ENCODE assay signal across 13 mouse cellular contexts in genomic region chr12:73415856-73416366, GRCm38 (mm10).
DNase-seq lines count a peak whose midpoint lies in the region; ATAC-seq and TF ChIP-seq lines count a peak whose summit lies in the region.
"Had no signal": no experiment of that assay in that cellular context is flagged by ENCODE, and none has a peak within 500 bp of the region (broad histone marks: within the 10 kb centered on the region; RNA-seq: fewer than 3 reads in every experiment).

No protein-coding gene starts in this region.

- H3K9me3 ChIP-seq in forebrain, embryonic 13.5 days (replicated peaks) = no peaks in the 10 kb centered on the region
- no peaks in the 10 kb centered on the region for H3K9me3 ChIP-seq in forebrain, embryonic 16.5 days (ENCODE audit: control insufficient read depth, low read length)
- H3K9me3 ChIP-seq in embryonic facial prominence, embryonic 14.5 days (ENCODE audit: control insufficient read depth, low read length) = no peaks in the 10 kb centered on the region
- H3K9me3 ChIP-seq in hindbrain, postnatal 0 days (ENCODE audit: low read length) = no peaks in the 10 kb centered on the region
- no peaks in the 10 kb centered on the region for H3K9me3 ChIP-seq in midbrain, embryonic 16.5 days (replicated peaks; ENCODE audit: control insufficient read depth, low read length, poor library complexity, severe bottlenecking)

- no peak overlapping the region for H3K27ac ChIP-seq in forebrain, embryonic 13.5 days
- no peak overlapping the region for H3K27ac ChIP-seq in forebrain, embryonic 16.5 days (ENCODE audit: low read length)
- H3K27ac ChIP-seq in embryonic facial prominence, embryonic 14.5 days (replicated peaks; ENCODE audit: low read depth, low read length) = peak overlapping the region; percentile 39
- H3K27ac ChIP-seq in hindbrain, postnatal 0 days = peak overlapping the region; percentile 11; the same call in 1 of the 2 replicates
- no peak overlapping the region; the same call in 1 of the 2 replicates for H3K27ac ChIP-seq in midbrain, embryonic 16.5 days (ENCODE audit: low read length)
- no peak overlapping the region for H3K27ac ChIP-seq in thymus, adult 2 months (ENCODE audit: control insufficient read depth, insufficient read depth, low read length)
- H3K27ac ChIP-seq: stomach, postnatal 0 days had no signal

- 60% methylated on average over 7 of the region's 7 CpGs for WGBS in forebrain, embryonic 13.5 days
- WGBS in forebrain, embryonic 16.5 days = 59% methylated on average over 7 of the region's 7 CpGs
- WGBS in embryonic facial prominence, embryonic 14.5 days = 43% methylated on average over 7 of the region's 7 CpGs
- 54% methylated on average over 7 of the region's 7 CpGs for WGBS in hindbrain, postnatal 0 days
- 50% methylated on average over 7 of the region's 7 CpGs for WGBS in midbrain, embryonic 16.5 days
- WGBS in thymus, adult 2 months = 94% methylated on average over 7 of the region's 7 CpGs

- TF ChIP-seq CTCF in hindbrain, postnatal 0 days (IDR thresholded peaks at IDR 0.05; ENCODE audit: low read depth) = no peak
- TF ChIP-seq CTCF in thymus, adult 2 months (IDR thresholded peaks at IDR 0.05; ENCODE audit: borderline replicate concordance, control insufficient read depth, extremely low read depth, insufficient read depth, low read length, poor library complexity) = no peak

- H3K36me3 ChIP-seq in forebrain, embryonic 13.5 days (ENCODE audit: poor library complexity, severe bottlenecking) = no peaks in the 10 kb centered on the region
- H3K36me3 ChIP-seq in forebrain, embryonic 16.5 days (ENCODE audit: control insufficient read depth, insufficient read depth) = no peaks in the 10 kb centered on the region
- no peaks in the 10 kb centered on the region for H3K36me3 ChIP-seq in embryonic facial prominence, embryonic 14.5 days (ENCODE audit: control insufficient read depth, insufficient read depth, low read length)
- no peaks in the 10 kb centered on the region for H3K36me3 ChIP-seq in hindbrain, postnatal 0 days (ENCODE audit: insufficient read depth, low read length)
- no peaks in the 10 kb centered on the region for H3K36me3 ChIP-seq in midbrain, embryonic 16.5 days (ENCODE audit: control insufficient read depth, insufficient read depth, low read length)
- H3K36me3 ChIP-seq in thymus, adult 2 months (ENCODE audit: control insufficient read depth, insufficient read depth, low read length) = no peaks in the 10 kb centered on the region

- H3K27me3 ChIP-seq in forebrain, embryonic 13.5 days = no peaks in the 10 kb centered on the region
- no peaks in the 10 kb centered on the region for H3K27me3 ChIP-seq in forebrain, embryonic 16.5 days (replicated peaks; ENCODE audit: control insufficient read depth, insufficient read depth, low read length)
- no peaks in the 10 kb centered on the region for H3K27me3 ChIP-seq in embryonic facial prominence, embryonic 14.5 days (replicated peaks; ENCODE audit: control insufficient read depth, insufficient read depth, low read length)
- no peaks in the 10 kb centered on the region for H3K27me3 ChIP-seq in hindbrain, postnatal 0 days (ENCODE audit: insufficient read depth, low read length)
- no peaks in the 10 kb centered on the region for H3K27me3 ChIP-seq in midbrain, embryonic 16.5 days (ENCODE audit: control insufficient read depth, insufficient read depth, low read depth, low read length)
- H3K27me3 ChIP-seq in thymus, adult 2 months (ENCODE audit: control insufficient read depth, insufficient read depth, low read length) = no peaks in the 10 kb centered on the region
- H3K27me3 ChIP-seq: Patski had no signal

- H3K9ac ChIP-seq in forebrain, embryonic 13.5 days = no peak overlapping the region
- H3K9ac ChIP-seq in forebrain, embryonic 16.5 days (replicated peaks; ENCODE audit: low read depth, low read length) = no peak overlapping the region
- H3K9ac ChIP-seq in embryonic facial prominence, embryonic 14.5 days (ENCODE audit: low read depth, low read length) = no peak overlapping the region
- H3K9ac ChIP-seq in hindbrain, postnatal 0 days (replicated peaks; ENCODE audit: low read length) = no peak overlapping the region
- no peak overlapping the region for H3K9ac ChIP-seq in midbrain, embryonic 16.5 days (ENCODE audit: low read depth, low read length)
- H3K9ac ChIP-seq: lung, embryonic 14.5 days had no signal

- TF ChIP-seq POLR2A in thymus, adult 2 months (IDR thresholded peaks at IDR 0.05; ENCODE audit: control insufficient read depth, extremely low read depth, insufficient read depth, low read length, poor library complexity) = no peak

- ATAC-seq in forebrain, embryonic 13.5 days = peak; percentile 69
- ATAC-seq in forebrain, embryonic 16.5 days = no peak; the same call in 1 of the 2 replicates
- ATAC-seq in embryonic facial prominence, embryonic 14.5 days (ENCODE audit: low read depth) = peak; percentile 70
- no peak; the same call in 1 of the 2 replicates for ATAC-seq in hindbrain, postnatal 0 days
- ATAC-seq in midbrain, embryonic 16.5 days = peak; percentile 67

- DNase-seq in embryonic facial prominence, embryonic 14.5 days (ENCODE audit: low spot score) = no peak
- no peak for DNase-seq in hindbrain, postnatal 0 days (ENCODE audit: low spot score)
- DNase-seq in thymus, adult 2 months = no peak
- DNase-seq in frontal cortex, postnatal 14 days (ENCODE audit: low spot score in 2 of 2) = no peak
- DNase-seq in layer of hippocampus, postnatal 14 days (ENCODE audit: low spot score in 2 of 2) = no peak
- DNase-seq: cerebellum, adult 9-10 months; layer of hippocampus, adult 9-11 months; lung, embryonic 14.5 days had no signal

- peaks cover 7% of the 10 kb centered on the region; the same call in 1 of the 2 replicates for H3K4me1 ChIP-seq in forebrain, embryonic 13.5 days
- H3K4me1 ChIP-seq in forebrain, embryonic 16.5 days (replicated peaks; ENCODE audit: control insufficient read depth, insufficient read depth, low read length) = peaks cover 7% of the 10 kb centered on the region
- H3K4me1 ChIP-seq in embryonic facial prominence, embryonic 14.5 days (ENCODE audit: control insufficient read depth, insufficient read depth, low read length) = peaks cover 30% of the 10 kb centered on the region
- H3K4me1 ChIP-seq in hindbrain, postnatal 0 days (ENCODE audit: insufficient read depth, low read length) = peaks cover 4% of the 10 kb centered on the region; the same call in 1 of the 2 replicates
- no peaks in the 10 kb centered on the region; the same call in 1 of the 2 replicates for H3K4me1 ChIP-seq in midbrain, embryonic 16.5 days (ENCODE audit: control insufficient read depth, insufficient read depth, low read length)
- peaks cover 17% of the 10 kb centered on the region for H3K4me1 ChIP-seq in thymus, adult 2 months (replicated peaks; ENCODE audit: control insufficient read depth, insufficient read depth, low read length)

- H3K4me2 ChIP-seq in forebrain, embryonic 13.5 days = no peak overlapping the region
- no peak overlapping the region for H3K4me2 ChIP-seq in forebrain, embryonic 16.5 days (ENCODE audit: low read length)
- H3K4me2 ChIP-seq in embryonic facial prominence, embryonic 14.5 days (ENCODE audit: low read depth, low read length) = no peak overlapping the region
- H3K4me2 ChIP-seq in hindbrain, postnatal 0 days (ENCODE audit: low read depth, low read length) = no peak overlapping the region
- H3K4me2 ChIP-seq in midbrain, embryonic 16.5 days (ENCODE audit: low read length) = no peak overlapping the region
- H3K4me2 ChIP-seq: lung, embryonic 14.5 days had no signal

- H3K4me3 ChIP-seq in forebrain, embryonic 13.5 days = no peak overlapping the region
- no peak overlapping the region for H3K4me3 ChIP-seq in forebrain, embryonic 16.5 days (replicated peaks; ENCODE audit: low read length)
- no peak overlapping the region for H3K4me3 ChIP-seq in embryonic facial prominence, embryonic 14.5 days (ENCODE audit: low read depth, low read length)
- H3K4me3 ChIP-seq in hindbrain, postnatal 0 days (ENCODE audit: low read length) = no peak overlapping the region
- H3K4me3 ChIP-seq in midbrain, embryonic 16.5 days (ENCODE audit: low read depth, low read length) = no peak overlapping the region
- no peak overlapping the region for H3K4me3 ChIP-seq in thymus, adult 2 months (ENCODE audit: control insufficient read depth, insufficient read depth, low read length)

Comparison
In these comparisons a context has a peak if more than half of its experiments do, and no peak if none do; other contexts are left out.
1. ATAC-seq: peak in forebrain, embryonic 13.5 days (single experiment), embryonic facial prominence, embryonic 14.5 days (single experiment) and midbrain, embryonic 16.5 days (single experiment); none in forebrain, embryonic 16.5 days (single experiment) and hindbrain, postnatal 0 days (single experiment).
2. H3K27ac ChIP-seq: peak in embryonic facial prominence, embryonic 14.5 days (single experiment) and hindbrain, postnatal 0 days (single experiment); none in forebrain, embryonic 13.5 days (single experiment), forebrain, embryonic 16.5 days (single experiment), midbrain, embryonic 16.5 days (single experiment) and thymus, adult 2 months (single experiment).